Mouse (Mus musculus) MEL-GATA-1-ER (cell line): Measurements from ENCODE around the gene Stx11.

Experiments used
- DNase-seq: peaks from one replicate; pipeline ENCODE4 v3.0.0-alpha.2; 2012; ENCODE audit warnings: low read depth; ENCODE audit errors: extremely low read depth

The Stx11 gene

GRCm38 (mm10) chr10:12964151-12965075 lies at the start of gene Stx11:
TSS of gene Stx11 (minus strand) at chr10:12964298.
- peak; percentile 63 for DNase-seq

- DNase-seq = no peak
Observed at GRCm38 (mm10) chr10:13008737-13009121, 44.6 kb upstream of the Stx11 start.

- peak; percentile 99 for DNase-seq
Observed at GRCm38 (mm10) chr10:13007876-13008736, 44.0 kb upstream of the Stx11 start.

GRCm38 (mm10) chr10:13005043-13005442 lies 40.9 kb upstream of the Stx11 start, which contains the start of gene Sf3b5:
TSS of gene Sf3b5 (plus strand) at chr10:13005343.
- no peak for DNase-seq

GRCm38 (mm10) chr10:12996736-12997477 lies 32.8 kb upstream of the Stx11 start:
- peak; percentile 67 for DNase-seq

GRCm38 (mm10) chr10:12993411-12994039 lies 29.4 kb upstream of the Stx11 start:
- no peak for DNase-seq

GRCm38 (mm10) chr10:12991953-12992352 lies 27.9 kb upstream of the Stx11 start:
- DNase-seq = no peak

GRCm38 (mm10) chr10:12986943-12987342 lies 22.8 kb upstream of the Stx11 start:
- peak; percentile 79 for DNase-seq

- peak; percentile 90 for DNase-seq
Observed at GRCm38 (mm10) chr10:12986485-12986884, 22.4 kb upstream of the Stx11 start.

- no peak for DNase-seq
Observed at GRCm38 (mm10) chr10:12985028-12985427, 20.9 kb upstream of the Stx11 start.

- DNase-seq = no peak
Observed at GRCm38 (mm10) chr10:12983516-12983915, 19.4 kb upstream of the Stx11 start.

- DNase-seq = no peak
Observed at GRCm38 (mm10) chr10:12981071-12981470, 17.0 kb upstream of the Stx11 start.

- DNase-seq = no peak
Observed at GRCm38 (mm10) chr10:12977787-12978212, 13.7 kb upstream of the Stx11 start.

GRCm38 (mm10) chr10:12976552-12976951 lies 12.5 kb upstream of the Stx11 start:
- DNase-seq = no peak

- no peak for DNase-seq
Observed at GRCm38 (mm10) chr10:12975957-12976356, 11.9 kb upstream of the Stx11 start.

GRCm38 (mm10) chr10:12975461-12975860 lies 11.4 kb upstream of the Stx11 start:
- DNase-seq = no peak

GRCm38 (mm10) chr10:12974572-12974971 lies 10.5 kb upstream of the Stx11 start:
- DNase-seq = no peak

- no peak for DNase-seq
Observed at GRCm38 (mm10) chr10:12965669-12966180, 1.6 kb upstream of the Stx11 start.

- peak; percentile 58 for DNase-seq
Observed at GRCm38 (mm10) chr10:12963362-12964147, 543 bp downstream of the Stx11 start.

- DNase-seq = peak; percentile 60
Observed at GRCm38 (mm10) chr10:12962238-12962637, 1.9 kb downstream of the Stx11 start.
